Mouse (Mus musculus) heart, adult 2 months (tissue): ENCODE measurements around the gene Pex16. TPM values are rescaled to one million over a fixed set of nuclear protein-coding genes. Genes with fewer than 3 reads are reported as not detected.
A peak's percentile ranks its signal among the peaks of the same experiment; 100 is the strongest.

Source experiments
- DNase-seq, 2 experiments: peaks; one replicate each; pipeline ENCODE4 v3.0.0; 2021
- H3K27ac ChIP-seq: fragments of 200-600 bp; 2 replicates; pipeline ENCODE4 v1.8.1; 2022
- H3K27me3 ChIP-seq: fragments of 200-500 bp; 2 replicates; pipeline ENCODE4 v1.6.1; 2012; ENCODE audit warnings: mild to moderate bottlenecking, low read length, inconsistent platforms, mixed read lengths; ENCODE audit not compliant: control insufficient read depth, insufficient read depth
- H3K36me3 ChIP-seq: fragments of 200-500 bp; 2 replicates; pipeline ENCODE4 v1.6.1; 2012; ENCODE audit warnings: low read length, inconsistent platforms; ENCODE audit not compliant: control insufficient read depth, insufficient read depth
- H3K4me1 ChIP-seq: fragments of 200-500 bp; 2 replicates; pipeline ENCODE4 v1.6.1; 2011; ENCODE audit warnings: low read length; ENCODE audit not compliant: control insufficient read depth, insufficient read depth
- H3K4me3 ChIP-seq: fragments of 200-600 bp; 2 replicates; pipeline ENCODE4 v1.8.1; 2022
- H3K79me2 ChIP-seq: fragments of 200-500 bp; replicated peaks from 2 replicates; pipeline ENCODE4 v1.6.1; 2012; ENCODE audit warnings: mild to moderate bottlenecking, inconsistent platforms, low read length, moderate library complexity, mixed read lengths; ENCODE audit not compliant: control insufficient read depth, insufficient read depth
- H3K9ac ChIP-seq: fragments of 200-500 bp; 2 replicates; pipeline ENCODE4 v1.6.1; 2012; ENCODE audit warnings: low read depth, mild to moderate bottlenecking, control low read depth, inconsistent platforms, low read length, mixed read lengths
- CTCF ChIP-seq: fragments of 200-600 bp; IDR thresholded peaks from 2 replicates; pipeline ENCODE4 v1.8.1; 2022; ENCODE audit warnings: antibody characterized with exemption, mild to moderate bottlenecking, moderate library complexity
- EP300 ChIP-seq: fragments of 200-500 bp; IDR thresholded peaks from 2 replicates; pipeline ENCODE4 v1.6.1; 2011; ENCODE audit warnings: low read depth, low read length, control low read depth; ENCODE audit not compliant: insufficient read depth
- POLR2A ChIP-seq: fragments of 200-500 bp; IDR thresholded peaks from 2 replicates; pipeline ENCODE4 v1.6.1; 2011; ENCODE audit warnings: mild to moderate bottlenecking, low read depth, low read length, control low read depth; ENCODE audit not compliant: insufficient read depth
- WGBS: fragments of 180-500 bp; shearing (Covaris S2); methylation state at CpG from one replicate; pipeline ENCODE4 v1.1.7; 2018; 5-methylcytosine and 5-hydroxymethylcytosine counted together
- intact Hi-C: fragments of 180-260 bp; cut with DNase I; formaldehyde crosslinking; loops from one replicate; pipeline ENCODE4 v1.15.1; 2025
- polyA plus RNA-seq: library from polyadenylated mRNA; depleted of rRNA; stranded (reverse); fragments of >200 nt; gene quantifications from 2 replicates; pipeline ENCODE4 v1.2.3, GENCODE M21; 2012
- total RNA-seq, 2 experiments: library from RNA; stranded (reverse); gene quantifications; 2 replicates each; pipeline ENCODE4 v1.2.3; 2021

Pex16 gene
- total and polyA plus RNA-seq, 3 experiments: 19.6 to 36.8 (median 23.1) TPM

DNA sequence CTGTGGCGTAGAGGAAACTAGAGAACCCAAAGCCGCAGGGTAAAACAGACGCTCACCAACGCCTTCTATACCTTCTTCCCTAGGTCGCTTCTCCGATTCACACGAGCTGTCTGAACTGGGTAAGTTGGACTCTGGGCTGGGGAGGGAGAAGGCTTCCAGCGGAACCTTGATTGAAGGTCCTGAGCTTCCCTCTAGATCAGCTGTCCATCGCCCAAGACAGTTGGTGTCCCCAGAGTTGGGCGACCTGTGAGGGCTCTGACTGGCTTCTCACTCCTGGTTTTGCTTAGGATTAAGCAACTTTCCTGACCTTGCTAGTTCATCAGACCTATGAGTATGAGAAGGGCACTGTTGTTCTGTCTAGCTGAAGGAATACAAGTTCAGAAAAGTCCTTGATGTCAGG, 1.3 kb downstream of the Pex16 start:
- DNase-seq: no peak
- Histone ChIP-seq H3K27me3 (peaks cover 3% of the 10 kb centered on the region), H3K36me3 (no peaks in the 10 kb centered on the region), H3K79me2 (no peaks in the 10 kb centered on the region), H3K4me1 (peaks cover 5% of the 10 kb centered on the region), H3K4me3 (peak overlapping the region; percentile 81), H3K9ac (peak overlapping the region; percentile 62), H3K27ac (peak overlapping the region; percentile 93)
- intact Hi-C loops: loop anchor here (2.0 to 5.0 kb wide), 2 partner anchors 47 to 59 kb away; partner anchors contain the start of gene Cry2
- TF ChIP-seq EP300 (no peak), CTCF (no peak), POLR2A (no peak)
- 5% methylated on average over 10 of the region's 10 CpGs for WGBS

DNA sequence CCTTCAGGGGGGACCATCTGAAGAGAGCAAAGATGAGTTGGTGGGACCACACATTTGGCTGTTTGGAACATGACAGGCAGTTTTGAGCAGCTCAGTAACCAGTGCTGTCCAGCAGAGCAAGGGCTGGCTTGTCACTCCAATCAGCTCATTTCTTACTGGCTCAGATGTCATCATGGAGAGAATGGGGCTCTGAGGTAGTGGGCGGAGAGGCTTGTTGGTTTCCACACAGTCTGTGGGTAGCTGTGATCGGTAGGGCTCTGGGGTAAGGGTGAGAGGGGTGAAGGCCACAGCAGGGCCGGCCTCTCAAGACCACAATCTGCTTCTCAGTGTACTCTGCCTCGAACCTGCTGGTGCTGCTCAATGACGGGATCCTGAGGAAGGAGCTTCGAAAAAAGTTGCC, 1.8 kb downstream of the Pex16 start:
- intact Hi-C loops: loop anchor here (5.0 kb wide), 1 partner anchor 46 kb away; no protein-coding TSS in a partner anchor
- Histone ChIP-seq H3K9ac (peak overlapping the region; percentile 62), H3K36me3 (no peaks in the 10 kb centered on the region), H3K4me1 (peaks cover 5% of the 10 kb centered on the region), H3K79me2 (no peaks in the 10 kb centered on the region), H3K27me3 (no peaks in the 10 kb centered on the region; the same call in 1 of the 2 replicates), H3K27ac (no peak overlapping the region), H3K4me3 (peak overlapping the region; percentile 81)
- WGBS: 74% methylated on average over 6 of the region's 6 CpGs
- TF ChIP-seq EP300 (no peak), POLR2A (no peak), CTCF (no peak)
- DNase-seq: no peak

DNA sequence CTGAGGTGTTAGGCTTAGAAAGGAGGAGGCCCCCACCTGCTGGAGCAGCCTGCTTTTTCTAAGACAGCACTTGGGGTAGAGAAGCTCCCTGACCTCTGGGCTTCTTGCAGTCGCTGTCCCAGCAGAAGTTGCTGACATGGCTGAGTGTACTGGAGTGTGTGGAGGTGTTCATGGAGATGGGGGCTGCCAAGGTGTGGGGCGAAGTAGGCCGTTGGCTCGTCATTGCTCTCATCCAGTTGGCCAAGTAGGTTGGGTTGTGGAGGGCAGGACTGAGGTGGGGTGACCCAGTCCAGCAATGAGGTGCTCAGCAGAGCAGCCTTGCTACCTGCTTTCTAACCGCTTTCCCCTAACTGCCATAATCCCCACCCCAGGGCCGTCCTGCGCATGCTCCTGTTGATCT, 2.8 kb downstream of the Pex16 start:
- TF ChIP-seq CTCF (no peak), POLR2A (no peak), EP300 (no peak)
- intact Hi-C loops: loop anchor here (5.0 kb wide), 1 partner anchor 45 kb away; no protein-coding TSS in a partner anchor
- no peaks in the 10 kb centered on the region for H3K36me3 ChIP-seq

DNA sequence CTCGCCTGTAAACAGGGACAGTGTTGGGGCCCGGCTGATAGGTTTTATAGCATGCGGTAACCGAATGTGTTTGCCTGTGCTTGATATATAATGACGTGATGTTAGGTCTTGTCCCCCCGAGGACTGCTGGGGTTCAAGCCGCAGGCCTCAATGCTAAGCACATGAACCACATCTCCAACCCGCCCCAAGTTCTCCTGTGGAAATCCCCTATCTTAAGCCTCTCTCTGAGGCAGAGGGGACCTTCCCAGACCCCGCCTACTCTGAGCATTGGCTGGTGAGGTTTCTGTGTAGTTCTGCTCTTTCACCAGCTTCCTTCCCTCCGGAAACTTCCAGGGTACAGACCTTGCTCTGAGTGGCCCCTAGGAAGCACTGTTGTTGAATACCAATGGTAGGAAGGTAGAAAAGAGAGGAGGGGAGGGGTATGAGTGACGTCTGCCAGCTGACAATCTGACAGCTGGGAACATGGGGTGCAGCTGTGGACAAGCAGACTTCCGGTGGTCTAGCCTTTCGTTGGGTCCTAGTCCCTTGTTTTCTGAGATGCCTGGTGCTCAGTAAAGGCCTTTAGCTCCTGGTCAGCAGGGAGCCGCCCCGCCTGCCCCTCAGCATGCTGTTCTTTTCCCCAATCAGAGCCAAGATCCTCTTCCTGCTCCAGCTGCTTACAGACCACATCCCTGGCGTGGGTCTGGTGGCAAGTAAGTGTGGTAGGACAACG, 5.5 kb downstream of the Pex16 start:
- no peaks in the 10 kb centered on the region for H3K79me2 ChIP-seq
- no peaks in the 10 kb centered on the region for H3K27me3 ChIP-seq
- WGBS: 75% methylated on average over 17 of the region's 17 CpGs
- TF ChIP-seq CTCF (no peak), EP300 (no peak)
- H3K4me1 ChIP-seq: peaks cover 2% of the 10 kb centered on the region; the same call in 1 of the 2 replicates
- DNase-seq: no peak
- H3K4me3 ChIP-seq: no peak overlapping the region
- intact Hi-C loops: loop anchor here (5.0 kb wide), 1 partner anchor 42 kb away; no protein-coding TSS in a partner anchor
- H3K9ac ChIP-seq: no peak overlapping the region
- no peaks in the 10 kb centered on the region for H3K36me3 ChIP-seq
- H3K27ac ChIP-seq: no peak overlapping the region

More for the DNA sequence above, 2.8 kb downstream of the Pex16 start:
- Histone ChIP-seq H3K79me2 (no peaks in the 10 kb centered on the region), H3K27me3 (no peaks in the 10 kb centered on the region), H3K4me3 (no peak overlapping the region), H3K9ac (no peak overlapping the region), H3K27ac (no peak overlapping the region), H3K4me1 (peaks cover 5% of the 10 kb centered on the region)
- DNase-seq: no peak
- WGBS: 91% methylated on average over 7 of the region's 7 CpGs

DNA sequence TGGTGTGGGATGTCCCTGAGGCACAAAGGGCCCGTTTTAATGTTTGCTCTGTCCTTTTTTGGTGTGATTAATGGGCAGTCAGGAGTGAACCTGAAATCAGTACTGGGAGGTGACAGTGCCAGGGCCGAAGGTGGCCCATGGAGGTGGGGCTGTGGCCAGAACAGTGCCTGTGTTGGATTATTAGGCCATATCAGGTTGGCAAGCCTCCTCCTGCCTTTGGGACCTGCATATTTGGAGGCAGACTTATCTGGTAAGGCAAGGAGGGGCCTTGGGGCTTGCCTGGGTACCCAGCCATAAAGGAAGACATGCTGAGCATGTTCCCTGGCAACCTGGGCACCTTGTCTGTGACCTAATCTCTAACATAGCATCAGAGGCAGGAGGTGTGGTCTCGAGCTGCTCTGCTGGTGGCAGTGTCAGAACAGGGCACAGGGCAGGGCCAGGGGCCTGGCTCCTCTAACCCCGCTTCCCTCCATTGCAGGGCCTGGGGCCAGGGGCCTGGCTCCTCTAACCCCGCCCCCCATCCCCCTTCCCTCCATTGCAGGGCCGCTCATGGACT, 6.1 kb downstream of the Pex16 start:
- intact Hi-C loops: no loop called here
- no peaks in the 10 kb centered on the region for H3K79me2 ChIP-seq
- TF ChIP-seq CTCF (no peak), EP300 (no peak), POLR2A (no peak)
- no peaks in the 10 kb centered on the region for H3K36me3 ChIP-seq
- no peak for DNase-seq
- 82% methylated on average over 6 of the region's 6 CpGs for WGBS
- no peak overlapping the region for H3K4me3 ChIP-seq
- no peak overlapping the region for H3K9ac ChIP-seq
- peaks cover 2% of the 10 kb centered on the region; the same call in 1 of the 2 replicates for H3K4me1 ChIP-seq
- no peaks in the 10 kb centered on the region for H3K27me3 ChIP-seq
- H3K27ac ChIP-seq: no peak overlapping the region

DNA sequence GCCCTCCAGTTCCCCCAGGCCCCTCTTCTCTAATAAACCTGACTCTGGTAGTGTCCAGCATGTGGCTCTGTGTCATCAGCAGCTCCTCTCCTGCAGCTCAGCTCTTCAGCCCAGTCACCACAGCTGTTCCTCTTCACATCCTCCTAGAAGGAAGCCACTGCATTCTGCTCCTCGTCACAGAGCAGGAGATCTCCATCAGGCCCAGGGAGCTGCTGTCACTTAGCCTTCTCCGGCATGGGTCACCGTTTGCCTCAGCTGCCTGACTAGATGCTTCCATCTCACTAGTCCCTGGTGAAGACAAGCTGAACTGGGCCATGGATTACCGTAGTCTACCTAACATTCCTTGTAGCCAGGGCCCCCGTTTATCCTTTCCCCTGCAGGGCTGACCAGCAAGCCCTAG, 6.7 kb downstream of the Pex16 start:
- Histone ChIP-seq H3K27me3 (no peaks in the 10 kb centered on the region), H3K4me1 (no peaks in the 10 kb centered on the region), H3K27ac (no peak overlapping the region), H3K79me2 (no peaks in the 10 kb centered on the region), H3K4me3 (no peak overlapping the region), H3K9ac (no peak overlapping the region), H3K36me3 (no peaks in the 10 kb centered on the region)
- no peak for TF ChIP-seq POLR2A
- no peak for TF ChIP-seq CTCF
- no peak for TF ChIP-seq EP300
- WGBS: 79% methylated on average over 5 of the region's 5 CpGs
- no peak for DNase-seq
- intact Hi-C loops: no loop called here
